Mouse (Mus musculus) lung, embryonic 14.5 days (tissue): ENCODE results near the gene Tmem266. TPM values are rescaled to one million over a fixed set of nuclear protein-coding genes. Genes with fewer than 3 reads are reported as not detected.

ENCODE experiments used
- ATAC-seq: fragments of 200-750 bp; cut with Nextera tagmentation; 2 replicates; pipeline ENCODE4 v1.8.0; 2017; ENCODE audit warnings: mild to moderate bottlenecking, moderate TSS enrichment, moderate library complexity; ENCODE audit not compliant: insufficient read depth
- DNase-seq: peaks from one replicate; pipeline ENCODE4 v3.0.0-alpha.2; 2015
- H3K27ac ChIP-seq: fragments of 300-500 bp; sonication (generic); 2 replicates; pipeline ENCODE4 v1.5.1; 2014; ENCODE audit warnings: low read depth, mild to moderate bottlenecking, moderate library complexity
- H3K27me3 ChIP-seq: fragments of 300-500 bp; sonication (generic); 2 replicates; pipeline ENCODE4 v1.6.1; 2014; ENCODE audit warnings: low read length, control low read depth; ENCODE audit not compliant: insufficient read depth
- H3K36me3 ChIP-seq: fragments of 300-500 bp; sonication (generic); 2 replicates; pipeline ENCODE4 v1.6.1; 2014; ENCODE audit warnings: control low read depth; ENCODE audit not compliant: insufficient read depth
- H3K4me1 ChIP-seq: fragments of 300-500 bp; sonication (generic); 2 replicates; pipeline ENCODE4 v1.6.1; 2014; ENCODE audit warnings: antibody characterized with exemption, control low read depth; ENCODE audit not compliant: insufficient read depth
- H3K4me2 ChIP-seq: fragments of 300-500 bp; sonication (generic); 2 replicates; pipeline ENCODE4 v1.6.1; 2014; ENCODE audit warnings: mild to moderate bottlenecking
- H3K4me3 ChIP-seq: fragments of 300-500 bp; sonication (generic); 2 replicates; pipeline ENCODE4 v1.5.1; 2014; ENCODE audit warnings: low read depth, low read length
- H3K9ac ChIP-seq: fragments of 300-500 bp; sonication (generic); 2 replicates; pipeline ENCODE4 v1.6.1; 2014
- H3K9me3 ChIP-seq: fragments of 300-500 bp; sonication (generic); 2 replicates; pipeline ENCODE4 v1.6.1; 2016; ENCODE audit warnings: low read depth, low read length, control low read depth
- CTCF ChIP-seq: IDR thresholded peaks from 2 replicates; pipeline ENCODE4 v1.5.1; 2016; ENCODE audit warnings: antibody characterized with exemption, low read depth
- WGBS: fragments of 180-500 bp; shearing (Covaris S2); extraction: QIAGEN DNeasy Blood & Tissue Kit; methylation state at CpG from one replicate; pipeline ENCODE4 v1.1.7; 2014; 5-methylcytosine and 5-hydroxymethylcytosine counted together
- polyA plus RNA-seq: library from polyadenylated mRNA; unstranded; fragments of >200 nt; fragmentation: Nextera tagmentation; extraction: Ambion mirVana; gene quantifications from 2 replicates; pipeline ENCODE4 v1.2.1, GENCODE M21; 2014

The Tmem266 gene
- polyA plus RNA-seq, 1 experiment from 2014 or later: 0.29 TPM

GRCm38 (mm10) chr9:55360861-55361260 is 34.1 kb downstream of the Tmem266 start:
- Histone ChIP-seq H3K4me3 (no peak overlapping the region), H3K27me3 (no peaks in the 10 kb centered on the region), H3K4me1 (no peaks in the 10 kb centered on the region), H3K36me3 (no peaks in the 10 kb centered on the region), H3K9ac (no peak overlapping the region), H3K4me2 (no peak overlapping the region), H3K9me3 (no peaks in the 10 kb centered on the region), H3K27ac (no peak overlapping the region)
- ATAC-seq: no peak
- TF ChIP-seq CTCF: no peak
- no peak for DNase-seq
- WGBS: 57% methylated on average over 7 of the region's 7 CpGs

- H3K27ac ChIP-seq: no peak overlapping the region
- ATAC-seq (no peak), DNase-seq (no peak)
- H3K4me1 ChIP-seq: no peaks in the 10 kb centered on the region
- H3K9me3 ChIP-seq: no peaks in the 10 kb centered on the region
- H3K27me3 ChIP-seq: no peaks in the 10 kb centered on the region
- no peaks in the 10 kb centered on the region for H3K36me3 ChIP-seq
- H3K4me3 ChIP-seq: no peak overlapping the region
- WGBS: 33% methylated on average over 5 of the region's 5 CpGs
- H3K4me2 ChIP-seq: no peak overlapping the region
- H3K9ac ChIP-seq: no peak overlapping the region
- no peak for TF ChIP-seq CTCF
Observed at GRCm38 (mm10) chr9:55361969-55362368, 35.3 kb downstream of the Tmem266 start.

DNA sequence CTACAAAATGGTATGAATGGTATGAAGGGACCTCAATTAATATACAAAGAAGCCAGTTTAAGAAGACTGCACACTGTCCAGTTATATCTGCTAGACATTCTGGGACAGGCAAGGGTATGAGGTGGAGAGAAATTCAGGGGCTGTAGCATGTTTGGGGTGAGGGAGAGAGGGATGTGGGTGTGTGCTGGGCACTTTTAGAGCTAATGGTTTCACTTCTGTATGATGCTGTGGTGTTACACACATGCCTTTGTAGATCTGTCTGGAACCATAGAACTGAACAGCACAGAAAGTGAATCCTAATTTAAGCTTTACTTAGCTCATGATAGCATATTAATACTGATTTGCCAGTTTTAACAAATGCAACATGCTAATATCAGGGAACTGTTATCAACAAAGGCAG is 37.0 kb downstream of the Tmem266 start:
- H3K4me3 ChIP-seq: no peak overlapping the region
- no peak for TF ChIP-seq CTCF
- ATAC-seq: no peak
- no peak overlapping the region for H3K4me2 ChIP-seq
- H3K4me1 ChIP-seq: no peaks in the 10 kb centered on the region
- no peaks in the 10 kb centered on the region for H3K9me3 ChIP-seq
- no peaks in the 10 kb centered on the region for H3K36me3 ChIP-seq
- H3K27me3 ChIP-seq: no peaks in the 10 kb centered on the region
- DNase-seq: no peak
- no peak overlapping the region for H3K27ac ChIP-seq
- no peak overlapping the region for H3K9ac ChIP-seq

- H3K27ac ChIP-seq: no peak overlapping the region
- WGBS: 35% methylated on average over 3 of the region's 3 CpGs
- no peak for ATAC-seq
Observed at GRCm38 (mm10) chr9:55368011-55368410, 41.3 kb downstream of the Tmem266 start.

DNA sequence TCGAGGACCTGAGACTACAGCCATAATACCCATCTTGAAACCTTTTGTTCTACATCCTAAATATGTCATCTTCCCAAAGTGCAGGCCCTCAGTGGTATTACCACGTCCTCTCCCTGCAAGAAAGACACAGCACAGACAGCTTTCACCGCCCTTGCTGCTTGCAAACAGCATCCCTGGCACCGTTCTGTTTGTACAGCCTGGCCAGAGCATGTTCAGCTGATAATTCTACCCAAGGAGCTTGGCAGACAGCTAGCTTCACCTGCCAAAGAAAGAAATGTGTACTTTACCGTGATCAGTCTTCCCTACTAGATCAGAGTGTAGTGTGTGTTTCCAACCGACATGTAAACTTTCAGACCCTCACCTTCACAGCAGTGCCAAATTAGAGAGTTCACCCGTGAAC is 45.2 kb downstream of the Tmem266 start:
- Histone ChIP-seq H3K4me3 (no peak overlapping the region), H3K36me3 (no peaks in the 10 kb centered on the region), H3K4me1 (no peaks in the 10 kb centered on the region), H3K9ac (no peak overlapping the region), H3K27me3 (no peaks in the 10 kb centered on the region), H3K4me2 (no peak overlapping the region), H3K27ac (no peak overlapping the region), H3K9me3 (no peaks in the 10 kb centered on the region)
- no peak for ATAC-seq
- TF ChIP-seq CTCF: no peak
- 62% methylated on average over 7 of the region's 7 CpGs for WGBS
- no peak for DNase-seq

More at GRCm38 (mm10) chr9:55368011-55368410, 41.3 kb downstream of the Tmem266 start:
- Histone ChIP-seq H3K27me3 (no peaks in the 10 kb centered on the region), H3K4me2 (no peak overlapping the region), H3K9ac (no peak overlapping the region), H3K36me3 (no peaks in the 10 kb centered on the region), H3K9me3 (no peaks in the 10 kb centered on the region), H3K4me1 (no peaks in the 10 kb centered on the region), H3K4me3 (no peak overlapping the region)
- no peak for DNase-seq
- TF ChIP-seq CTCF: no peak

GRCm38 (mm10) chr9:55377603-55378250 is 51.0 kb downstream of the Tmem266 start:
- H3K4me2 ChIP-seq: no peak overlapping the region
- H3K27ac ChIP-seq: no peak overlapping the region
- no peak for TF ChIP-seq CTCF
- ATAC-seq (no peak), DNase-seq (no peak)
- H3K9ac ChIP-seq: no peak overlapping the region
- no peaks in the 10 kb centered on the region for H3K36me3 ChIP-seq
- no peak overlapping the region for H3K4me3 ChIP-seq
- H3K9me3 ChIP-seq: no peaks in the 10 kb centered on the region
- no peaks in the 10 kb centered on the region for H3K27me3 ChIP-seq
- WGBS: 82% methylated on average over 10 of the region's 10 CpGs
- H3K4me1 ChIP-seq: no peaks in the 10 kb centered on the region

DNA sequence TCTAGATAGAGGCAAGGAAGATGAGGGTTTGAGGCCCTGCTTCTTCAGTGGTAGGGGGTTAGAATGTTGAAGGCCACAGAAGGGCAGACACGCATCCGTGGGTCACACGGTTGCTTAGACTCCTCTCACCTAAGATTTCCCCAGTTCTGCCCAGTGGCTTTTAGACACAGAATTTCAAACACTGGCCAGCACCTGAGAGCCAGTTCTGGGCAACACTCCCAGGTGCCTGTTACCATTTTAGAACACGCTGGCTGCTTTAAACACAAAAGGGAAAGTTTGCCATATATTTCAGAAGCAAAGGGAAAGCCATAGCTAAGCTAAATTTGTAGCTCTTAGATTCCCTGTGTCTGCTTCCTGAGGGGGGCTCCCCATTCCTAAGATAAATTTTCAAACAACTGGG is 54.7 kb downstream of the Tmem266 start:
- H3K36me3 ChIP-seq: no peaks in the 10 kb centered on the region
- DNase-seq (no peak), ATAC-seq (no peak)
- no peak overlapping the region for H3K4me3 ChIP-seq
- H3K4me2 ChIP-seq: no peak overlapping the region
- no peaks in the 10 kb centered on the region for H3K9me3 ChIP-seq
- H3K27ac ChIP-seq: no peak overlapping the region
- H3K9ac ChIP-seq: no peak overlapping the region
- TF ChIP-seq CTCF: no peak
- no peaks in the 10 kb centered on the region for H3K4me1 ChIP-seq
- WGBS: 83% methylated on average over 4 of the region's 4 CpGs
- H3K27me3 ChIP-seq: no peaks in the 10 kb centered on the region
